ENCODE assay signal across 14 mouse cellular contexts in genomic region chr9:121253983-121254382, GRCm38 (mm10). TPM values are rescaled to one million over a fixed set of nuclear protein-coding genes. Genes with fewer than 3 reads are reported as not detected.
DNase-seq lines count a peak whose midpoint lies in the region; ATAC-seq lines count a peak whose summit lies in the region.
"Had no signal": no experiment of that assay in that cellular context is flagged by ENCODE, and none has a peak within 500 bp of the region (broad histone marks: within the 10 kb centered on the region; RNA-seq: fewer than 3 reads in every experiment).

No protein-coding gene starts in this region.

- no peaks in the 10 kb centered on the region; the same call in 1 of the 2 replicates for H3K4me1 ChIP-seq in heart, embryonic 10.5 days
- no peaks in the 10 kb centered on the region for H3K4me1 ChIP-seq in limb, embryonic 15.5 days
- H3K4me1 ChIP-seq in hindbrain, embryonic 13.5 days (replicated peaks) = no peaks in the 10 kb centered on the region
- H3K4me1 ChIP-seq: megakaryocyte, embryonic 14.5 days had no signal

- no peak overlapping the region for H3K9ac ChIP-seq in limb, embryonic 15.5 days
- H3K9ac ChIP-seq in hindbrain, embryonic 13.5 days = no peak overlapping the region
- H3K9ac ChIP-seq: liver, embryonic 14.5 days had no signal

- no peaks in the 10 kb centered on the region for H3K9me3 ChIP-seq in heart, embryonic 10.5 days
- no peaks in the 10 kb centered on the region for H3K9me3 ChIP-seq in limb, embryonic 15.5 days
- H3K9me3 ChIP-seq in hindbrain, embryonic 13.5 days = no peaks in the 10 kb centered on the region
- H3K9me3 ChIP-seq: megakaryocyte, embryonic 14.5 days had no signal

- no peak overlapping the region for H3K27ac ChIP-seq in heart, embryonic 10.5 days
- peak overlapping the region; percentile 71 for H3K27ac ChIP-seq in limb, embryonic 15.5 days
- no peak overlapping the region for H3K27ac ChIP-seq in hindbrain, embryonic 13.5 days
- H3K27ac ChIP-seq: liver, embryonic 14.5 days had no signal

- no peak overlapping the region for H3K4me3 ChIP-seq in heart, embryonic 10.5 days
- no peak overlapping the region for H3K4me3 ChIP-seq in limb, embryonic 15.5 days
- H3K4me3 ChIP-seq in hindbrain, embryonic 13.5 days = no peak overlapping the region
- H3K4me3 ChIP-seq: megakaryocyte, embryonic 14.5 days; myocyte had no signal

- DNase-seq in heart, adult 11 months = peak; percentile 97
- DNase-seq in heart, embryonic 10.5 days (ENCODE audit: low spot score) = no peak
- peak; percentile 21 to 44 for DNase-seq in right cerebral cortex, postnatal 10 days (ENCODE audit: low spot score in 2 of 2)
- no peak for DNase-seq in right cerebral cortex, postnatal 4 days
- DNase-seq in gastrocnemius, postnatal 10 days = peak; percentile 7
- DNase-seq: cerebellum, adult 11-12 months; kidney, postnatal 36 days had no signal

- H3K36me3 ChIP-seq in heart, embryonic 10.5 days = no peaks in the 10 kb centered on the region
- 0 out of 2 replicates have a peak, but pooled peaks cover 3% of the 10 kb centered on the region for H3K36me3 ChIP-seq in limb, embryonic 15.5 days
- H3K36me3 ChIP-seq in hindbrain, embryonic 13.5 days = peaks cover 12% of the 10 kb centered on the region

- ATAC-seq in limb, embryonic 15.5 days (ENCODE audit: insufficient number of reproducible peaks, low FRiP score, low TSS enrichment, low read depth) = peak; percentile 70; the same call in 1 of the 2 replicates
- no peak for ATAC-seq in hindbrain, embryonic 13.5 days (ENCODE audit: low FRiP score)
- no peak for ATAC-seq in megakaryocyte progenitor cell, adult 5-6 weeks (replicated peaks; ENCODE audit: poor library complexity)
- ATAC-seq: hindbrain, embryonic 16.5 days had no signal

- 75% methylated on average over 2 of the region's 2 CpGs for WGBS in heart, embryonic 10.5 days
- 55% methylated on average over 2 of the region's 2 CpGs for WGBS in limb, embryonic 15.5 days
- WGBS in hindbrain, embryonic 13.5 days = 85% methylated on average over 2 of the region's 2 CpGs

- no peaks in the 10 kb centered on the region for H3K27me3 ChIP-seq in heart, embryonic 10.5 days (ENCODE audit: insufficient read depth, poor library complexity, severe bottlenecking)
- H3K27me3 ChIP-seq in limb, embryonic 15.5 days = no peaks in the 10 kb centered on the region
- no peaks in the 10 kb centered on the region for H3K27me3 ChIP-seq in hindbrain, embryonic 13.5 days

- no peak overlapping the region for H3K4me2 ChIP-seq in limb, embryonic 15.5 days
- H3K4me2 ChIP-seq in hindbrain, embryonic 13.5 days = no peak overlapping the region

RNA-seq across cellular contexts. Expression of gene Ulk4, which starts 23.0 kb away (rescaled TPM):
- 89.4 and 98.5 TPM in 2 replicates for polyA plus RNA-seq in heart, embryonic 10.5 days (2016; fragmentation: Nextera tagmentation; extraction: Ambion mirVana)
- under 1 TPM; 0.80 to 0.97 TPM for total RNA-seq in gastrocnemius, postnatal 10 days (2021)
- 136 and 149 TPM in 2 replicates for polyA plus RNA-seq in limb, embryonic 15.5 days (2015; fragmentation: Nextera tagmentation; extraction: Ambion mirVana)
- polyA plus RNA-seq in hindbrain, embryonic 13.5 days (2015; fragmentation: Nextera tagmentation; extraction: Ambion mirVana) = 106 and 109 TPM in 2 replicates
- 0.25 and 0.68 TPM in 2 replicates for total RNA-seq in megakaryocyte progenitor cell, adult 5-6 weeks (2015)
- total RNA-seq in megakaryocyte progenitor cell, adult 5-6 weeks (2017) = 2.8 and 4.7 TPM in 2 replicates

RNA-seq across cellular contexts. Expression of gene Trak1, which starts 43.3 kb away (rescaled TPM):
- polyA plus RNA-seq in heart, embryonic 10.5 days (2016; fragmentation: Nextera tagmentation; extraction: Ambion mirVana) = 18.2 and 24.1 TPM in 2 replicates
- 100 to 1,000 TPM; 203 to 207 TPM for total RNA-seq in gastrocnemius, postnatal 10 days (2021)
- polyA plus RNA-seq in limb, embryonic 15.5 days (2015; fragmentation: Nextera tagmentation; extraction: Ambion mirVana) = 22.5 and 25.9 TPM in 2 replicates
- 43.0 and 46.2 TPM in 2 replicates for polyA plus RNA-seq in hindbrain, embryonic 13.5 days (2015; fragmentation: Nextera tagmentation; extraction: Ambion mirVana)
- total RNA-seq in megakaryocyte progenitor cell, adult 5-6 weeks (2015) = 30.2 and 33.4 TPM in 2 replicates
- total RNA-seq in megakaryocyte progenitor cell, adult 5-6 weeks (2017) = 21.0 and 24.0 TPM in 2 replicates

Comparison
In these comparisons a context has a peak if more than half of its experiments do, and no peak if none do; other contexts are left out.
1. DNase-seq: peak in heart, adult 11 months (single experiment), right cerebral cortex, postnatal 10 days (2 of 2) and gastrocnemius, postnatal 10 days (single experiment); none in heart, embryonic 10.5 days (single experiment) and right cerebral cortex, postnatal 4 days (single experiment).